ENCODE assay signal across 13 mouse cellular contexts in the genomic region with DNA sequence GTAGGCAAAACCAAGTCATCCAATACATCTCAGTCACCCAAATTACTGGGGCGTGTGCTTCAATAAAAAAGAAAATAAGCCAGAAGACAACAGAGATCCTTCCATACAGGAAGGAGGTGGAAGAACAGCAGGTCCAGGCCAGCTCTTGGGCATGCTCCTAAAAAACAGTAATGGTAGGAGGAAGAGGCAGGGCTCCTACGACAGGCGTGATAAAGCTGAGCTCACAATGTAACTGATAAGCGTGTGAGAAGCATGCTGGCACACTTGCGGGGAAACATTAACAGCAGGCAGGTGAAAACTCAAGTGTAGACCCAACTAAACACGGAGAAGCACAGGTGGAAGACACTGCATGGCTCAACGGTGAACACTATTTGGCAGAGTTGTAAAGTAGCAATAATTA.
"Had no signal": no experiment of that assay in that cellular context is flagged by ENCODE, and none has a peak within 500 bp of the region (broad histone marks: within the 10 kb centered on the region; RNA-seq: fewer than 3 reads in every experiment).

No protein-coding gene starts in this region.

- H3K4me2 ChIP-seq: lung, embryonic 14.5 days; midbrain, embryonic 12.5 days; midbrain, embryonic 15.5 days had no signal

- H3K27me3 ChIP-seq: megakaryocyte, embryonic 14.5 days; midbrain, embryonic 12.5 days; midbrain, embryonic 15.5 days had no signal

- ATAC-seq: lung, postnatal 0 days; midbrain, embryonic 15.5 days had no signal

- H3K4me1 ChIP-seq: midbrain, embryonic 12.5 days; midbrain, embryonic 15.5 days had no signal

- H3K36me3 ChIP-seq: midbrain, embryonic 15.5 days had no signal

- H3K9ac ChIP-seq: lung, embryonic 14.5 days; midbrain, embryonic 12.5 days; midbrain, embryonic 15.5 days had no signal

- DNase-seq: kidney, adult 2 months; kidney, postnatal 25 days; layer of hippocampus, adult 9-11 months; lung, embryonic 14.5 days; thymus, adult 18-20 months; thymus, postnatal 36 days had no signal

- H3K9me3 ChIP-seq: megakaryocyte, embryonic 14.5 days; midbrain, embryonic 12.5 days; midbrain, embryonic 15.5 days had no signal

- H3K4me3 ChIP-seq: layer of hippocampus, adult 2 months; megakaryocyte, embryonic 14.5 days; midbrain, embryonic 12.5 days; midbrain, embryonic 15.5 days had no signal

- H3K27ac ChIP-seq: kidney, postnatal 0 days; layer of hippocampus, adult 2 months; macrophage; midbrain, embryonic 12.5 days; midbrain, embryonic 15.5 days had no signal
